Mouse (Mus musculus) urinary bladder, postnatal 36 days (tissue): Measurements from ENCODE around the gene Tmem151a.

Experiments used
- DNase-seq, 2 experiments: peaks; one replicate each; pipeline ENCODE4 v3.0.0; 2022; ENCODE audit warnings: low spot score in 2 of 2, mixed read lengths in 1 of 2

Tmem151a gene

DNA sequence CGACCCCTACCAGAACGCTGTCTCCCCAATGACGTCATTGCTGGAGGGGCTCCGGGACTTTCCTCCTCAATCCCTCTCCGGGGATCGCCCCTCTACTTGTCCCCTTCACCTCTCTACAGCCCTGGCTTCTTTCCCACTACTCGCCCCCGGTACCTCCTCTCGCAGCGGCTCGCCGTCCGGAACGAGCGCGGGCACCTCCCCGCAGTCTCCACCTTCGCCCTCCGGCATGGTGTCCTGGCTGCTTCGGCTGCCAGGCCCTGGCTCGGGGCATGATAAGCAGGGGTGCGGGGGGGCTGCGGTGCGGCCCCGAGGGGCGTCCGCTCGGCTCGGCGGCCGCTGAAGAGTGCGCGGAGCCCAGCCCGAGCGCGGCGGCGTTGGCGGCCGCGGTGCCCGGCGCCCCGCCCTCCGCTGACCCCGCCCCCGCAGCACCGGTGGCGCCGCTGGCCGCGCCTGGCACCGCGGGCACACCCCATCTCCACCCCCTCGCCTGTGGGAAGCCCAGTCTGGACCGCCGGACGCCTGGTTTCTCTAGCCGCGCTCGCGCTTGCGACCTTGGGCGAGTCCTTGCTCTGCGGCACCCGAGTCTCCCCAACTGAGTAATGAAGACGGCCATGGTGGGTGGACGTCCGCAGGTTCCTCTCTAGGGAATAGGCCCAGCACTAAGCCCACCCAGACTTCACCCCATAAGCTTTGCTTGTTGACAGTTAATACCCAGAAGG, at the start of gene Tmem151a:
Gene Tmem151a (minus strand): TSS at position 387 of the 719 bp plus-strand sequence.
- peak; percentile 45 to 52 for DNase-seq

- no peak for DNase-seq
Observed at GRCm38 (mm10) chr19:5131237-5131636, 45.9 kb upstream of the Tmem151a start.

- DNase-seq = no peak
Observed at GRCm38 (mm10) chr19:5129770-5130169, 44.4 kb upstream of the Tmem151a start.

DNA sequence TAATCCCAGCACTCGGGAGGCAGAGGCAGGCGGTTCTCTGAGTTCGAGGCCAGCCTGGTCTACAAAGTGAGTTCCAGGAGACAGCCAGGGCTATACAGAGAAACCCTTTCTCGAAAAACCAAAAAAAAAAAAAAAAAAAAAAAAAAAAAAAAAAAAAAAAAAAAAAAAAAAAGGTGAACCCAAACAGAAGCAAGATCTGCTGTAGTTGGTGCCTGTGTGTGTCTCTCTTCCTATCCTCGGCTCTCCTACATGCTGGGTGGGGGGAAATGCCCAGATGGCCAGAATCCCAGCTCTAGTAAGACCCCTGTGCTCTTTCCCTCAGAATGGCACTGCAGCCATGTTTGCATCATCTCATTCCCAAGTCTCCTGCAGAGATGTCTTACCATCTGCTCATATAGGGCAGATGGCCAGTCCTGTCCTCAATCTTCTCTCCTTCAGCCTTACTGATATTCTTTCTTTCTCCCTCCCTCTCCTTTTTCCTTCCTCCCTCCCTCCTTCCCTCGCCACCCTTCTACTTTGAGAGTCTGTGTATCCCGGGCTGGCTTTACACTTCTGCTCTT, 38.8 kb upstream of the Tmem151a start:
- DNase-seq = no peak

DNA sequence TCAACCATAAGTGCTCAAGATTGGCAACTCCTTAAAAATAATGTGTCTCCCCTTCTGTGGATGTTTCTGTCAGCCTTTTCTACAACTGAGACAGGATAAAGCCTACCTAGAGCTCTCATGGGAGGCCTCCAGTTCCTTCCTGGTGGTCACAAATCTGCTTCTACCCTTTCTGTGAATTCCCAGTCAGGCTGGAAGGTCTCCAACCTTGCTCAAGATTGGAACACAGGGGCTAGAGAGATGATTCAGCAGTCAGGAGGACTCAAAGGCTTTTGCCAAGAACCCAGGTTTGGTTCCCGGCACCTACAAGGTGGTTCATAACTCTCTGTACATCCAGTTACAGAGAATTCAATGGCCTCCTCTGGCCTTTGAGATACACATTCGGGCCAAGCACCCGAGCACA, 37.9 kb upstream of the Tmem151a start:
- no peak for DNase-seq

DNA sequence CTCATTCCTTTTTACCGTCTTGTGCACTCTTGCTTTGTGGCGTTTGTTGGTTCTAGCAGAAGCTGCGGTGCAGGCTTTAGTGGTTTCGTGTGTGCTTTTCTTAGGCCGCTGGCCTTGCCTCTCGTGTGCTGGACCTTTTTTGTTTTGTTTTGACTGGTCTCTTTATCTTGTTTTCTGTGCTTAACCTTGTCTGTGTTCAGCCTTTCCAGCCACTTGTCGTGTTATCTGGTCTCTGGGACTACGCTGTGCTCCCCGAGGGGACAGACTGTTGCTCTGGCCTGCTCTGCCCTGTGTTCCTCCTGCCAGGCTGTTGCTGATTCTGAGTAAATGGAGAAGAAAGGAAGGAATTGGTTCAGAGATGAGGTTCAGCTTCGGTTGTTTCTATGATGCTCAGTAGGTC, 37.2 kb upstream of the Tmem151a start:
- no peak for DNase-seq

- DNase-seq = no peak
Observed at GRCm38 (mm10) chr19:5118384-5118698, 33.0 kb upstream of the Tmem151a start, which contains the start of gene Klc2. Gene Klc2 (minus strand): TSS chr19:5118560.

GRCm38 (mm10) chr19:5117494-5118383, 32.4 kb upstream of the Tmem151a start:
- DNase-seq = peak; percentile 84 to 89

GRCm38 (mm10) chr19:5113783-5114182, 28.5 kb upstream of the Tmem151a start:
- no peak for DNase-seq

- no peak for DNase-seq
Observed at GRCm38 (mm10) chr19:5109659-5110453, 24.5 kb upstream of the Tmem151a start.

GRCm38 (mm10) chr19:5108702-5109101, 23.4 kb upstream of the Tmem151a start:
- DNase-seq = no peak

GRCm38 (mm10) chr19:5108271-5108575, 22.9 kb upstream of the Tmem151a start:
- DNase-seq = peak in 1 of 2 experiments; percentile 40

DNA sequence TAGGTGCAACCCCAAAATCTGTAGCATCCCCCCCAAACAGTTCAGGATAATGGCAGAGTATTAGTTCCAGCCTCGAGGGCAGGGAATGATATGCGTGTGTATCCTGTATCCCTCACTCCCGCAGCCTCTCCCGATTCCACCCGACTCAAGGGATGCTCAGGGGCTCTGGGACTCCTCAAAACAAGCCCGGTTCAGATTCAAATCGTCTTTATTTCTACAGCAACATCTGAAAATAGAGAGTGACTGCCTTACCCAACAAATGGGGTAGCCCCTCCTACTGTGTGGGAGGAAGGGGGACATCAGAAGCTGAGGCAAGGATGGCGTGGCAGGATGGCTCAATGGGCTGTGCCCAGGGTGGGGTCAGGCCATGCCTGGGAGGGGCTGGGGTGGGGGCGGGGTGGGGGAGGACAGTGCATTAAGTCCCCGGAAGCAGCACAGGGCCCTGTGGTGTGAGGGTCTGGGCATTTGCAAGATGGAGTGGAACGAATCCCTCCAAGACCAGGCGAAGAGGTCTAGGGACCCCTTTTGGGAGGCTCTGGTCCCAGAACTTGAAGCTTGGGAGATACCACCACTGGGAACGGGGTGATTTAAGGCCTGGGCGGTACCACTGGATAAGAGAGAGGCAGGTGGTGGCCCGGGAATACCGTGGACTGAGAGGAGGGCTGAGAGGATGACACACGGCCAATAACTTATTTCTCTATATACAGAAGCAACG, 22.4 kb upstream of the Tmem151a start:
- DNase-seq = no peak

DNA sequence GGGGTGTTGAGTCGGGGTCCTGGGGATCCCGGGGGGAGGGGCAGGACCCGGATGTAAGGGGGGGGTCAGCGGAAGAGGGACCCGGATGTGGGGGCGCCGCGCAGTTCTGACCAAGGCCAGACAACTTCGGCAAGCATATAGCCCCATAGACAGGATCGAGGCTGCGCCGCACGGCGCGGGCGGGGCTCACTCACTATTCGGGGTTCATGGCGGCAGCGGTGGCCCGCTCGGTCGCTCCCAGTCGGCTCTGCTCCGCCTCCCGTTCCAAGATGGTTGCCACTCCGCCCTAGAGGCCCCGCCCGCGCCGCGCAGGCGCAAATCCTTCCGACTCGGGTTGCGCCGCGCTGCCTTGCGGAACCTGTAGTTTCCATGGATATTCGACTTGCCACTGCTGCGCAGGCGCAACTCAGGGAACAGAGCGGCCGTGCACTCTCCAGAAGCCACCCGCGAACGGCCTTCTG, 21.4 kb upstream of the Tmem151a start, which contains the start of gene Rab1b:
Gene Rab1b (minus strand): TSS at position 342 of the 461 bp plus-strand sequence.
- DNase-seq = peak; percentile 95 to 98

GRCm38 (mm10) chr19:5106074-5106473, 20.7 kb upstream of the Tmem151a start:
- DNase-seq = no peak

DNA sequence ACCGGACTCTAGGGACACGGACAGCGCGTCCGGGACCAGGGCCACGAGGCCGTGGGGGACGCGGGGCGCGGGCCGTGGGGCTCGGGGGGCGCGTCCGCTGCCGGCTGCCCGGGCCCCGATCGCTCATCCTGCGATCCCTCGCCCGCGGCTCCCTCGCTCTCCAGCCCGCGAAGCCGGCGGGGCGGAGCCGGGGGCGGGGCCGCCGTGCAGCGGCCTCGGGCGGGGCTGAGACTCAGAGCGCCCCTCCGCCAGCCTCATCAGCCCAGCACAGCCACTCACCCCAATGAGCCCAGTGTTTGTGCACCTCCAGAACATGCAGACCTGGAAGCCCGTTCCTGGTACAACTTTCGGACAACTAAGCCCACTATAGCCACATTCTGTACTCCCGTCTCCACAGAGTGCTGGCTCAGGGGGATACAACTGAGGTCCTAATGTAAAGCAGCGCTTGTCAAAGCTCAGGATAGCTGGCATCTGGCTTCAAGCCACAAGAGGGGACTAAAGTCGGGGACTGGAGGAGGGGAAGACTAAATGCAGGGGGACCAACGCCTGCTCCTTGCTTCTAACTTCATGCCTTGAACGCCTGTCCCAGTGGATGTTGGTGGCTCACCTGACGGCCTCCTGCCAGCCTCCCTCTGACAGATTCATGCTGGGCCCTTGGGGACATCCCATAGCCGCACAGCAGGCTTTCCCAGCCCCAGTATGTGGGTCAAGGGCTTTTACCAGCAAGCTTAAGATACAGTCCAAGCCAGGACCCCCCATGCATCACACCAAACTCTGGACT, 13.2 kb upstream of the Tmem151a start, which contains the start of gene Cnih2:
Gene Cnih2 (minus strand): TSS at position 159 of the 781 bp plus-strand sequence.
- DNase-seq = peak; percentile 38 to 41

DNA sequence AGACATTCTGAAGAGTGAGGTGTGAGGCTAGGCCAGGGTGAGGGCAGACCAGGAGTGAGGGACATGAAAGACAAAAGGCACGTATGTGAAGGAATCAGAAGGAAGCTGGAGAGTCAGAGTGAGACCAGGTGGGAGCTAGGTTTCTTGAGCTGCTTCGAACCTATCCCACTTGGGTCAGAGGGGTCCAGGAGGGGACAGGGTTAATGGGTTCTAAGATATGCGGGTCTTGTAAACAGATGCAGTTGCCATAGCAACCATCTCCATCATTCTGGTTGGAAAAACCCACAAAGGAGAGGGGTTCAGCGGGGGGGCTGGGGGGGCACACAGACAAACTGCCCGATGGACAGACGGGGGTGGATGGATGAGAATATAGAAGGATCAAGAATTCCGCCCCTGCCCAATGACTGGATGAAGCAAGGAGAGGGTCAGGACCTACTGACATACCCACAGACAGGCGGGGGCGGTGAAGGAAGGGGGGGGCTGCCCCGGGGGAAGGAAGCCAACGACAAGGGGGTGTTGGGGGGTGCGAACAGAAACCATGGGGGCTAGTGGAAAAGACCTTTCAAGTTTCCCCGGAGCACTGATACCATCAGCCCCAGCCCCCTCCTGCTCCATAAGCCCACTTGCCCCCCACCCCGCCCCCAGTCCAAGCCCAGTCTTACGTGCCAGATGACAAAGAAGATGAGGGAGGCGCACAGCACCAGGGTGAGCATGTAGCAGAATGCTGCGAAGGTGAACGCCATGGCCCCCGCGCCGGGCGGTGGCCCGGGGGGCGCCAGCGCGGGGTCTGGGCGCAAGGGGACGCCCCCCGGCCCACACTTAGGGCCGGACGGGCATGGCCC, 12.4 kb upstream of the Tmem151a start:
- no peak for DNase-seq

- no peak for DNase-seq
Observed at GRCm38 (mm10) chr19:5095887-5096474, 10.7 kb upstream of the Tmem151a start.
